Mouse (Mus musculus) erythroblast, embryonic 14.5 days (primary cell): ENCODE measurements around the gene Olr1. TPM values are rescaled to one million over a fixed set of nuclear protein-coding genes. Genes with fewer than 3 reads are reported as not detected.

ENCODE experiments used
- H3K27me3 ChIP-seq: 2 replicates; pipeline ENCODE4 v1.6.1; 2012; ENCODE audit warnings: inconsistent platforms; ENCODE audit not compliant: control insufficient read depth
- H3K36me3 ChIP-seq: 2 replicates; pipeline ENCODE4 v1.6.1; 2012; ENCODE audit warnings: mild to moderate bottlenecking, inconsistent platforms; ENCODE audit not compliant: control insufficient read depth
- H3K4me1 ChIP-seq: 2 replicates; pipeline ENCODE4 v1.6.1; 2012; ENCODE audit warnings: inconsistent platforms; ENCODE audit not compliant: control insufficient read depth
- H3K4me3 ChIP-seq: replicated peaks from 2 replicates; pipeline ENCODE3; 2012; ENCODE audit warnings: moderate library complexity, mild to moderate bottlenecking, inconsistent platforms
- H3K9me3 ChIP-seq: 2 replicates; pipeline ENCODE4 v1.6.1; 2012; ENCODE audit warnings: low read length, inconsistent platforms, mixed read lengths; ENCODE audit not compliant: control insufficient read depth
- GATA1 ChIP-seq: IDR thresholded peaks from 2 replicates; pipeline ENCODE4 v1.6.1; 2012; ENCODE audit warnings: low read length, inconsistent platforms, mixed read lengths
- TAL1 ChIP-seq: IDR thresholded peaks from 3 replicates; pipeline ENCODE4 v1.6.1; 2012; ENCODE audit warnings: low read length, inconsistent platforms, mixed read lengths
- polyA plus RNA-seq: library from polyadenylated mRNA; stranded (reverse); fragments of >175 nt; gene quantifications from 2 replicates; pipeline ENCODE4 v1.2.3, GENCODE M21; 2012

The Olr1 gene
- polyA plus RNA-seq = not detected in 2 replicates

DNA sequence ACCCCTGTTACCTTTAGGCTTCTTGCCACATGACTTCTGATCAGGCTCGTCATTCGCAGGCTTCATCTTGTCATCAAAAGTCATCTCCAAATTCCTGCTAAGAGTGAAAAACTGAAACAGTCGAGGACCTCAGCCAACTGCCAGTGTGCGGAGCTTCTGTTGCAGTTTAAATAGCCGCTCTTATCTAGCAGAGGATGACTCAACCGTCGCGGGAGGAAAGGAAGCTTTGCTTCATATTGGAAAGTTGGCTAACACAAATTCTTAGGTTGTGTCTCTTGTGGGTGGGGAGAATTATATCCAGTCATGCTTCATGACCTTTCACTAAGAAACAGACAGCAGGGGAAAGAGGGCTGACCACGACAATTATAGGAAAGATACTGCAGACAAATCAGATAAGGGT lies at the start of gene Olr1:
Gene Olr1 (minus strand): TSS at position 142 of the 400 bp plus-strand sequence.
- Histone ChIP-seq H3K4me3 (no peak within 1 kb of the TSS), H3K4me1 (no peaks in the 10 kb centered on the region)
- no peak for TF ChIP-seq TAL1
- TF ChIP-seq GATA1 = no peak

DNA sequence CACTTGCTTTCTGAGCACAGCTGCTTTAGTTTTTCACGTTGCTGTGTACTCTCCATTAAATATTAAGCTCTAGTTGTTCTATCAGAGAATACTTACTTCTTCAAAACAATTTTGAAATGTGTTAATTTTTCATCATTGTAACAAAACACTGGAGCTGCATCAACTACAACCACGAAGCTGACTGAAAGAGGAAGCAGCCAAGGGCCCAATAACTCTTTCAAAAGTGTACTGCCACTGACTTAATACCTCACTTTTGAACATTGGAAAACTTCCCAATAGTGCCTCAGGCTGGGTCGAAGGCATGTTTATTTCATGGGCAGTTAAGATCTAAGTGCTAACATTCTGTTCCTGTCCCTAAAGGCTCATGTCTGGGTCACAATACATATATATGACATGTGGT lies 41.0 kb upstream of the Olr1 start:
- H3K27me3 ChIP-seq = peaks cover 2% of the 10 kb centered on the region
- no peaks in the 10 kb centered on the region for H3K4me1 ChIP-seq
- TF ChIP-seq TAL1 (no peak), GATA1 (no peak)
- H3K36me3 ChIP-seq = peaks cover 3% of the 10 kb centered on the region
- H3K4me3 ChIP-seq = no peak overlapping the region
- no peaks in the 10 kb centered on the region for H3K9me3 ChIP-seq

More for the DNA sequence above, at the start of gene Olr1:
- H3K9me3 ChIP-seq = no peaks in the 10 kb centered on the region
- H3K36me3 ChIP-seq = no peaks in the 10 kb centered on the region
- H3K27me3 ChIP-seq = no peaks in the 10 kb centered on the region

DNA sequence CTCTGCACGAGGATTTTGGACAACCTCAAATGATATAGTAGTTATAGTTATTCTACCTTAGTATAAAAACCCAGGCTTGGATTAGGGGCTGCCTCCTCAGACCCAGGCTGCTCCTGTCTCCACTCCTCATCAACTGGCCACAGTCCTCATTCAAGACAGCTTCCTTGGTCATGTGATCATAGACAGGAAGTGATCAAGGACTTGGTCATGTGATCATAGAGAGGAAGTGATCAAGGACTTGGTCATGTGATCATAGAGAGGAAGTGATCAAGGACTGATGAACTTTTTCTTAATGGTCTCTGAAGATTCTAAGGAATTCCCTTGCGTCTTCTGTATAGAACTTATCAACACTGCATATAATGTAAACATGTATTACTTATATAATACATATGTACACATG lies 40.3 kb upstream of the Olr1 start:
- peaks cover 8% of the 10 kb centered on the region for H3K36me3 ChIP-seq
- TF ChIP-seq TAL1 (no peak), GATA1 (no peak)
- no peaks in the 10 kb centered on the region for H3K4me1 ChIP-seq
- no peaks in the 10 kb centered on the region for H3K9me3 ChIP-seq
- peaks cover 2% of the 10 kb centered on the region for H3K27me3 ChIP-seq
- H3K4me3 ChIP-seq = no peak overlapping the region

DNA sequence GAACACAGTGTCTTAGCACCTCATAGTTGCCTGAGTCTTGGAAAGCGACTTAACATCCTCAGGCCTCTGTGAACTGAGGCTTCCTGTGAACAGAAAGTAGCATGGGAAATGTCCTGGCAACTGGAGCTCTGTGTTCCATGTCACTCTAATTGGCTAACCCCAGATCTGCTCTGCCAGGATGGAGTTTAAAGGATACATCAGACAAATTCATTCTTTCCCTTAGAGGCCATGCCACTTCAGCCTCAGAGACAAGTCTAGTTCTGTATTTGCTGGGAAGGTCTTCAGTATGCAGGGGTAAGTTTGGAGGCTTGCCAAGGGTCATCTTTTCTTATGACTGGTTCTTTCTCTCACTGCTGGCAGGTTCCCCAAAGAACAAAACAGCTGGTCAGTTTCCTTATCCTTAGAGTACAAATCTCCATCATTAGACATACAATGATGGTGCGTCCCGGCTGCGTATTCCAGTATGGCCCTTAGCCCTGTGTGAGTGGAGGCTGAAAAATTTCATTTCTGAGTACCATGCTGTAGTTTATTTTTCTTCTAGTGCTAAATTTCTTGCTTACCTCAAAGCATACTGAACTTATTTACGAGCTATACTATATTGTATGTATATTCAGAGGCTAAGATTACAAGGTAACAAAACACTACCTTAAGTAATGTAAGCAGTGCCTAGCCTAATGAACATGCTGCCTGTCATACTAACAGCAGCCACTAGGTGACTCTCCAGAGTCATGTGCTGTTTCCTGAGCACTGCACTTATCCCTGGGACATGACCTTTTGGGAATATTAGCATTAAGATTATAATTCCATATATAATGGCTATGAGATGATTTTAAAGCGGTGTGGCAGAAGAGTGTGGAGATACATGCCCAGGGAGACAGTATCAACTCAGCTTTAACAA lies 37.0 kb upstream of the Olr1 start:
- peaks cover 40% of the 10 kb centered on the region for H3K36me3 ChIP-seq
- H3K27me3 ChIP-seq = no peaks in the 10 kb centered on the region
- no peaks in the 10 kb centered on the region for H3K9me3 ChIP-seq
- no peak for TF ChIP-seq TAL1
- TF ChIP-seq GATA1 = no peak
- no peak overlapping the region for H3K4me3 ChIP-seq
- no peaks in the 10 kb centered on the region for H3K4me1 ChIP-seq

DNA sequence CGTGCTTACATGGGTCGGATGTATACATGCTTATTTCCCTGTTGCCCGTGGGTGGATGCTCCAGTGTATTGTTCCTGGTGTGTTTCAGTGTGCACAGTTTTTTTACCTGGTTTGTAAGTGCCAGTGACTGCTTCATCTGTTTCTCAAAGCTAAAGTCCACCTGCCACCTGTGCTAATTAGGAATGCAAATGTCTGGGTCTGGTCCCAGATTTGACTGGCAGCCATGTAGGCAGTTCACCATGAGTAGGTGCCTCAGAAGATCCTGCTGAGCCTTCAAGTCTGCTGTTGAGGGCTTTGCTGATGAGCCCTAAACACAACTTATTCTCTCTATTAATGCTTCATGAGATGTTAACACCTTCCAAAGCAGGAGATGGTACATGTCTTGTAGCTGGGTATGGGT lies 35.6 kb upstream of the Olr1 start:
- H3K4me1 ChIP-seq = no peaks in the 10 kb centered on the region
- no peak for TF ChIP-seq TAL1
- TF ChIP-seq GATA1 = no peak
- no peaks in the 10 kb centered on the region for H3K9me3 ChIP-seq
- H3K27me3 ChIP-seq = no peaks in the 10 kb centered on the region
- H3K4me3 ChIP-seq = no peak overlapping the region
- peaks cover 55% of the 10 kb centered on the region for H3K36me3 ChIP-seq

DNA sequence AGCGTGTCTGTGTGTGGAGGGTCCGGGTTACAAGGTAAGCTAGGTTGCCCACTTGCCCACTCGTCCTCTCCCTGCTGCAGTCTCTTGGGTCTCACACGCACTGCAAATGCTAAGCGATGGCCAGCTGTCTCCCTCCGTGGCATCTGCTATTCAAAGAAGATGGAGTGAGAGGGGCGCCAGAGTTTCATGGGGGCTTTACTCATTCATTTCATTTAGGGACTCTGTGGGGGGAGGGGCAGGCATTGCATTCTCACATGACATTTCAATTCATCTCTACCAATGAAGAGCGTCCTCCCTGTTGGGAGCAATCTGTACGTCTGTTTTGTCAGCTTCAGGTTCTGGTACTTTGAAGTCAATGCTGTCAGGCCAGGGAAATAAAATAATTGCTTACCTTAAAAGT lies 35.0 kb upstream of the Olr1 start:
- Histone ChIP-seq H3K9me3 (no peaks in the 10 kb centered on the region), H3K36me3 (peaks cover 61% of the 10 kb centered on the region), H3K27me3 (no peaks in the 10 kb centered on the region), H3K4me1 (peaks cover under 1% of the 10 kb centered on the region; the same call in 1 of the 2 replicates), H3K4me3 (no peak overlapping the region)
- TF ChIP-seq TAL1 (no peak), GATA1 (no peak)

DNA sequence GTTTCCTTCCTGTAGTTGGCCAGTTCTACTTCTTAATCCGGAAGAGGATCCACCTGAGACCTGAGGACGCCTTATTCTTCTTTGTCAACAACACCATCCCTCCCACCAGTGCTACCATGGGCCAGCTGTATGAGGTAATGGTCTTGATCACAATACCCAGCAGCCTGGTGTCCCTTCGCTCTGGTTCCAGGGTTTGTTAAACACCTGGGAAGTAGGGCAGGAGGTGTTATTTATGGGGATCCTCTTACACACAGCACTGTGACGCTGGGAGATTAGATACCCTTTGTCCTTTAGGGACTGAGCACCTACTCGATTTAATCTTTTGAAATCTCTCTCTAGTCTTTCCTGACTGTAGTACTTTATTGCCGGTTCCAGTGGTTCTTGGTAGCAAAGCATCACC lies 31.6 kb upstream of the Olr1 start:
- no peaks in the 10 kb centered on the region for H3K27me3 ChIP-seq
- H3K4me1 ChIP-seq = peaks cover 30% of the 10 kb centered on the region
- H3K9me3 ChIP-seq = no peaks in the 10 kb centered on the region
- TF ChIP-seq TAL1 (no peak), GATA1 (no peak)
- no peak overlapping the region for H3K4me3 ChIP-seq
- peaks cover 80% of the 10 kb centered on the region for H3K36me3 ChIP-seq

DNA sequence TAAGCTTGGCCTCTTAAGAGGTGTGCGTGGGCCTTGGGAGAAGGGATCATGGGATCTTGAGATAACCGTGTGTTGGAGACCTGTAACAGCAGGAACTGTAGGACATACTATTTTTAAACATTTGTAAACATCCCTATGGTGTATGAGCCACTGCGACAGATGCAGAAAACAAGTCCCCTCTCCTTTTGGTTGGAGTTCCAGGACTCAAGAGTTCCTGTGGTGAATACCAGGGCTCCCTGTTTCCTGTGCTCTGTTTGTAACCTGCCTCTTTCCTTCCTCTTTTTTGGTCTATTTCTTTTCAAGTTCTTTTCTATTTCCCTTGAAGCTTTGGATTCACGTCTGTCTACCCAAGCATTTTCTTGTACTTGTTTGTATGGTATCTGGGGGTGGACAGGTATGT lies 28.8 kb upstream of the Olr1 start:
- Histone ChIP-seq H3K27me3 (no peaks in the 10 kb centered on the region), H3K4me3 (peak overlapping the region; percentile 88), H3K36me3 (peaks cover 57% of the 10 kb centered on the region), H3K9me3 (no peaks in the 10 kb centered on the region), H3K4me1 (peaks cover 40% of the 10 kb centered on the region)
- TF ChIP-seq GATA1 (no peak), TAL1 (no peak)

DNA sequence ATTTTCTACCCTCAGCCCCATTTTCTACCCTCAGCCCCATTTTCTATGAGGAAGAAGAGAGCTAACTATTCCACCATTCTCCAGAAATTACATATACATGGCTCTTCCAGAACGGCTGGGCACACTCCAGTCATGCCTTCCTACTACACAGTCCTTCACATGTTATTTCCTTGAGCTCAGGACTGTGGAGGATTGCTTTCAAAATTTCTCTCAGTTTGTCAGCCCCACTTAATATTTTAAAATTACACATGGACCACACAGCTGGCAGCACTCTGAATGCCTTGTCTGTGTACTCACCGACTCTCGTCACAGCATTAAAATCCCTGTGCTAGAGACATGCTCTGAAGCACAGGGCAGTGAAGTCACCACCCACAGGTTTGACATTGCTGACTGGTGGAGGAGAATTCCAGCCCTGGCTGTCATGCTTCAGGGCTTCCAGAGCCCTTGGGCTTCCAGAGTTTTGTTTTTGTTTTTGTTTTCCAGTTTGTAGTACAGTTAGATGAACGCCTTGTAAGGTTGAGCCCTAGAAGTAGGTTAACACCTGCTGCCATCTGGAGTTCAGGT lies 27.7 kb upstream of the Olr1 start:
- peak overlapping the region; percentile 88 for H3K4me3 ChIP-seq
- peaks cover 40% of the 10 kb centered on the region for H3K4me1 ChIP-seq
- TF ChIP-seq GATA1 = no peak
- TF ChIP-seq TAL1 = no peak
- H3K36me3 ChIP-seq = peaks cover 47% of the 10 kb centered on the region
- no peaks in the 10 kb centered on the region for H3K27me3 ChIP-seq
- no peaks in the 10 kb centered on the region for H3K9me3 ChIP-seq
